Mouse (Mus musculus) liver, embryonic 14.5 days (tissue): ENCODE data around the gene Lrrc46.

ENCODE experiments used
- CTCF ChIP-seq: IDR thresholded peaks from 2 replicates; pipeline ENCODE4 v1.5.1; 2016; ENCODE audit warnings: antibody characterized with exemption, low read depth, control low read depth
- EP300 ChIP-seq: IDR thresholded peaks from 2 replicates; pipeline ENCODE4 v1.6.1; 2016; ENCODE audit warnings: antibody characterized with exemption, low read depth

DNA sequence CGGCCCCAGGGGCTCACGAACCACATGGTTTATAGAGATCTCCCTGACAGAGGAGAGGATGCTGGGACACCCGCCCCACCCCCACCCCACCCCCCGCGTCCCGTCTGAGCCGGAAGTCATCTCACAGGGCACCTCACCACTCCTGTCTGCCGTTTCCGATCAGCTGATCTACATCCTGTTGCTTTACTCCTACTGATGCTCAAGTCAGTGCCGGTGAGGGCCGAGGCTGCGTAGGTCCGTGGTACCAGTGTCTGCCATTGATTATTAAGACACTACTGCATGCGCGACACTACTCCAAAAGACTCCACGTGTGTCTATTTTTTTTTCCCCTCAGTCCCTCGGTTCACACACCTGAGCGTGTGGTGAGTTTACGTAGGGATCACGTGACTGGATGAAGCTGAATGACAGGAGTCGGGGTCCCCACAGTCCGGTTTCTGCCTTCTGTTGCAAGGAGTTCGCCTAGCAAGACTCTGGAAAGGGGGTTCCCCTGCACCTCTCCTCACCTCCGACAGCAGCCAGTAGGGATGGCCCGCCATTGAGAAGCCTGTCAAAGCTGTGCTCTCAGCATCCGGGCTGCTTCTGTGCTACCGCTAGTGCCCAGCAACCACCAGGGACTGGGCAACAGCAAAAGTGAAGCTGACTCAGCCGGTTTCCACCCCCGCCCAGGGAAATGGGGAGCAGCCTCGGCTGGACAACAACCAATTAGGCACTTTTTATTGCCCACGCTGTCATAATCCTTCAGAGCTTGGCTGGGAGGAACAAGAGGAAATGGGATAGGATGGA, 53.1 kb downstream of the Lrrc46 start:
- TF ChIP-seq CTCF, result no peak
- TF ChIP-seq EP300, result no peak
